Mouse (Mus musculus): Measurements from ENCODE around the gene Hacd3.

DNA sequence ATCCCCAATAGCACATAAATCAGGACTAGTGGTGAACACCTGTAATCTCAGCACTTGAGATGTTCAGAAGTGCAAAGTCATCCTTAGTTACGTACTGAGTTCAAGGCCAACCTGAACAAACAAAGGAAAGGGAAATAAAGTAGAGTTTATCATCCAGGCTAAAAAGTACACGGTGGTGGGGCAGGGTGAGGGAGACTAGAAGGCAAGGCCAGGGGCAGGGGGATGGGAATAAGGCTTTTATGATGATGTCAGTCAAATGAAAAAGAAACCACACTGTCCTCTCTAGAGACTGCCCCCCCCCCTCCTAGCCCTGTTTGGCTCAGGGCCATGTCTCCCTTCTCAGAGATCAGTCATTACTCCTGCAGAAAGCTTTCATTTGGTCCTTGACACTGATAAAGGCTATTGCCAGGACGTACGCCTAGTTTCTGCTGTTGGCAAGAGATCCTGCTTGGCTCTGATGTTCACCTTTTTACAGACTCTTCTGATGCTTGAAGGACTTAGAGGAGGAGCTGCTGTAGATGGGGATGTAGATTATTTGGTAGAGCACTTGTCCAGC lies 1.2 kb upstream of the Hacd3 start:
- TF ChIP-seq CTCF (IDR thresholded peaks at IDR 0.05; ENCODE audit: borderline replicate concordance, insufficient read depth, low read length) (no peak), POLR2A (IDR thresholded peaks at IDR 0.05; ENCODE audit: low read depth, low read length) (no peak)
